Mouse (Mus musculus) erythroblast, embryonic 14.5 days (primary cell): ENCODE data around the gene Neurod1. TPM values are rescaled to one million over a fixed set of nuclear protein-coding genes. Genes with fewer than 3 reads are reported as not detected.
A peak's percentile ranks its signal among the peaks of the same experiment; 100 is the strongest.

Source experiments
- H3K27me3 ChIP-seq: 2 replicates; pipeline ENCODE4 v1.6.1; 2012; ENCODE audit warnings: inconsistent platforms; ENCODE audit not compliant: control insufficient read depth
- H3K36me3 ChIP-seq: 2 replicates; pipeline ENCODE4 v1.6.1; 2012; ENCODE audit warnings: mild to moderate bottlenecking, inconsistent platforms; ENCODE audit not compliant: control insufficient read depth
- H3K4me1 ChIP-seq: 2 replicates; pipeline ENCODE4 v1.6.1; 2012; ENCODE audit warnings: inconsistent platforms; ENCODE audit not compliant: control insufficient read depth
- H3K4me3 ChIP-seq: replicated peaks from 2 replicates; pipeline ENCODE3; 2012; ENCODE audit warnings: moderate library complexity, mild to moderate bottlenecking, inconsistent platforms
- H3K9me3 ChIP-seq: 2 replicates; pipeline ENCODE4 v1.6.1; 2012; ENCODE audit warnings: low read length, inconsistent platforms, mixed read lengths; ENCODE audit not compliant: control insufficient read depth
- GATA1 ChIP-seq: IDR thresholded peaks from 2 replicates; pipeline ENCODE4 v1.6.1; 2012; ENCODE audit warnings: low read length, inconsistent platforms, mixed read lengths
- TAL1 ChIP-seq: IDR thresholded peaks from 3 replicates; pipeline ENCODE4 v1.6.1; 2012; ENCODE audit warnings: low read length, inconsistent platforms, mixed read lengths
- polyA plus RNA-seq: library from polyadenylated mRNA; stranded (reverse); fragments of >175 nt; gene quantifications from 2 replicates; pipeline ENCODE4 v1.2.3, GENCODE M21; 2012

Neurod1 gene
- polyA plus RNA-seq, 1 experiment: not detected

DNA sequence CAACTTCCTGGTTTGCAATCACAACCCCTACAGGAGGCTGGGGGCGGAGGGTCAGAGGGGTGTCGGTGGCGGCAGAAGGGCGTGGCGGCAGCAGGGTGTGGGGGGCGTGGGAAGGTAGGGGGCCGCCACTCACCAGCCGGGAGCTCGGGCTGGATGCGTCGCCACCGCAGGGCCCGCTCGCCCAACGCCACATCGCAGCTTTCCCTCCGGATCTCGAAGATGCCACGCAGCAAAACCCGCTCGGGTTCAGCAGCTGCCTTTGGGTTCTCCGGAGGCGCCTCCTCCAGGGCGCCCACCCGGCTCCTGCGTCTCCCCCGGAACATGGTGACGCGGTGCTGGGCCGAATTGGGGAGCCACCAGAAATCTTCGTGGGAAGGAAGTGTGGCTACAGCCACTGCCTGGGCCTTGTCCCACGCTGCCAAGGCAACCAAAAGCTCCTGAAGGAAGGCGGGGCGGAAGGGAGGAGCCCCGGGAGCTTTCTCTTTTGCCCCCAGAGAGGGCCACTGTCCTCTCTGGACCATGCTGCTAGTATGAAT, 27.9 kb downstream of the Neurod1 start:
- no peaks in the 10 kb centered on the region for H3K36me3 ChIP-seq
- H3K4me1 ChIP-seq: no peaks in the 10 kb centered on the region; the same call in 1 of the 2 replicates
- H3K4me3 ChIP-seq: peak overlapping the region; percentile 43
- TF ChIP-seq TAL1: no peak
- TF ChIP-seq GATA1: no peak
- no peaks in the 10 kb centered on the region for H3K9me3 ChIP-seq
- peaks cover 25% of the 10 kb centered on the region for H3K27me3 ChIP-seq

DNA sequence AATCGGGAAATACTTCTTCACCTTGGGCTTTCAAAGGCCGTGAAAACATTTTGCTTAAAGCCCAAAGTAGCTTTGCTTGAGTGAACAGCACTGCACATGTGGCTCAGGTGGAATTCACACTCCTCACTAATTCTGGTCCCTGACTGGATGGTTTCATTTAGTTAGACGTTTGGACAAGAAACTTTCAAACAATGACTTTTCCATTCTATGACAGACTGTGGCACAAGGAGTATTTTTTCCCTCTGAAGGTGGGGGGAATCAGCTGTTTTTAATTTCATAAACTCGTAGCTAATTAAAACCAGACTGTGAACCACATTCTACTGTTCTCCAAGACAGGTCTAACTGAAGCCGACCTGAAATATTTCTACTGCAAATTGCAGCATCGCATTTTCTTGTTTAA, 28.5 kb downstream of the Neurod1 start:
- TF ChIP-seq TAL1 (no peak), GATA1 (no peak)
- Histone ChIP-seq H3K36me3 (no peaks in the 10 kb centered on the region), H3K9me3 (no peaks in the 10 kb centered on the region), H3K27me3 (peaks cover 25% of the 10 kb centered on the region), H3K4me3 (no peak overlapping the region), H3K4me1 (no peaks in the 10 kb centered on the region; the same call in 1 of the 2 replicates)

DNA sequence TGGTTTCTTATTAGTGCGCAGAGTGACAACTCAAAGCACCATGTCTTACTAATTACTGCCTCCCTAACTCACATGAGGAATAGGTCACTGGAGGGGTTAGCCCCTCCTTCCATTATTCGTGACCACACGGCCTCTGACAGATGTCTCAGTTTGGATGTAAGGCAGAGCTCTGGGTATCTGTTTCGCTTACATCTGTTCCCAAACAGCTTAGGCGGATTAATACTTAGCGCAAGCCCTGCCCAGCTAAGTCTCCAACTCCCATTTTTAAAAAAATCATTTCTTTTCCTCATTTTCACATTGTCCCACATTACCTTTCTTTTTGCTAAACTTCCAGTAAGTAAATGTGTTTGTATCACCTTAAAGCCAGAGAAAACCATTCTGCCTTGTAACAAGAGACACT, 34.9 kb downstream of the Neurod1 start:
- no peaks in the 10 kb centered on the region for H3K36me3 ChIP-seq
- no peaks in the 10 kb centered on the region for H3K27me3 ChIP-seq
- H3K9me3 ChIP-seq: no peaks in the 10 kb centered on the region
- no peak overlapping the region for H3K4me3 ChIP-seq
- TF ChIP-seq GATA1: no peak
- no peak for TF ChIP-seq TAL1
- no peaks in the 10 kb centered on the region for H3K4me1 ChIP-seq

DNA sequence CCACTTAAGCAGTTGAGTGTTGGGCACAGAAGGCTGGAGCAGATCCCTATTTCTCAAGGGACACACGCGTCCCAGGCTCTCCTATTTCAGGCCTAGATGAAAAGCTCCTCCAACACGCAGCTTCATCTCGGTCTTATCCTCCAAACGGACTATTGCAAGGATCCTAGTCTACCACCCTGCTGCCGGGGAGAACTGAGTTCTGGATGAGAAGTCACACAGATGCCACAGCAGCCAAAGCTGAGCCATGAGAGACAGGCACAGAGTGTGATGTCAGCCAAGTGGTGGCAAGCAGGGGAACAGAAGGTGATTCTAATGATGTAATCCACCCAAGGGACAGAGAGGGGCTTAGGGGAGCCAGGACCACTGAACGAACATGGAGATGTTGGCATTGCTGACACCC, 42.0 kb downstream of the Neurod1 start:
- no peak overlapping the region for H3K4me3 ChIP-seq
- no peaks in the 10 kb centered on the region for H3K36me3 ChIP-seq
- no peak for TF ChIP-seq GATA1
- no peak for TF ChIP-seq TAL1
- no peaks in the 10 kb centered on the region for H3K9me3 ChIP-seq
- no peaks in the 10 kb centered on the region for H3K4me1 ChIP-seq
- H3K27me3 ChIP-seq: no peaks in the 10 kb centered on the region

DNA sequence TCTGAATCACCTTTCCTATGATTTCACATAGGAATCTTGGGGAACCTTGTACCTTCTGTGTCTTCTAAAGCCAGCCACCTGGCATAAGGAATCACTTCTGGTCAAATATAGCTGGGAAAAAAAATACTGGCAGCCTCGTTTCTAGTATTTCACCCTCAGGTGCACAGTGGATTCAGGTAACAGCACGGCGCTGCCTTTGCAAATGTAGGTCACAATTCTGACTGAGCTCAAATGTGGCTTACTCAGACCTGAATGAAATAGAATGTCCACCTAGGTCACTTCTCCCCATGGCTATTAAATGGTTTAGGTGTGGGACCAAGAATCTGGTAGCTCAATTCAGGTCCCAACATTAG, 45.7 kb downstream of the Neurod1 start:
- Histone ChIP-seq H3K9me3 (no peaks in the 10 kb centered on the region), H3K4me1 (no peaks in the 10 kb centered on the region), H3K36me3 (no peaks in the 10 kb centered on the region), H3K27me3 (no peaks in the 10 kb centered on the region), H3K4me3 (no peak overlapping the region)
- no peak for TF ChIP-seq GATA1
- no peak for TF ChIP-seq TAL1

DNA sequence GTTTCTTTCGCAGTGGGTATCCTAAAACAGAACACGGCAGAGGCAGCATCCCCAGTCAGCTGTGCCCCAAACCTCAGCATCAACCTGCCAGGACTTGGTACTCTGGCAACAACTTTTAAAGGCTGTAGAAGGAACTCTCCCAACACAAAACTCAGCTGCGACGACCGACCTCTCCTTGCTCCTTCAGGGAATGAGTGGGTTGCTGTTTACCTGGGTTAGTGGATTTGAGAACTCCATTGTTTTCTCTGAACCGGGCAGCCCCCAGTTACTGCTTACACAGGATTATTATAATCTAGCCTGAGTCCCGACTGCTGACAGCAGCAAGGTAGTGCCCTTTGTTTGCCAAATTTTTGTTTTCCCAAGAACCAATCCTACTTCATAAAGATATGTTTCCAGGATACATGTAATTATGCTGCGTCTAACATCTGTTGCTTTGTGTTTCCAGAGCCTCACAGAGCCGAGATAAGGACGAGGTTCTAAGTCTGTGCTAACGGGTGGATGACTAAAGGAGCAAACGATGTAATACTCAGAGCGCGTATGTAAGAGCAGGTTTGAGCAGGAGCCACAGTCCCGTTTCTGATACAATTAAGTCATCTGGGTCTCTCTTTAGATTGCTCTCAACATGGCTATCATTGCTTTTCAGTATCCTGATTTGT, 46.2 kb downstream of the Neurod1 start:
- H3K4me1 ChIP-seq: no peaks in the 10 kb centered on the region
- H3K9me3 ChIP-seq: no peaks in the 10 kb centered on the region
- H3K27me3 ChIP-seq: no peaks in the 10 kb centered on the region
- TF ChIP-seq GATA1 (no peak), TAL1 (no peak)
- no peaks in the 10 kb centered on the region for H3K36me3 ChIP-seq
- no peak overlapping the region for H3K4me3 ChIP-seq

DNA sequence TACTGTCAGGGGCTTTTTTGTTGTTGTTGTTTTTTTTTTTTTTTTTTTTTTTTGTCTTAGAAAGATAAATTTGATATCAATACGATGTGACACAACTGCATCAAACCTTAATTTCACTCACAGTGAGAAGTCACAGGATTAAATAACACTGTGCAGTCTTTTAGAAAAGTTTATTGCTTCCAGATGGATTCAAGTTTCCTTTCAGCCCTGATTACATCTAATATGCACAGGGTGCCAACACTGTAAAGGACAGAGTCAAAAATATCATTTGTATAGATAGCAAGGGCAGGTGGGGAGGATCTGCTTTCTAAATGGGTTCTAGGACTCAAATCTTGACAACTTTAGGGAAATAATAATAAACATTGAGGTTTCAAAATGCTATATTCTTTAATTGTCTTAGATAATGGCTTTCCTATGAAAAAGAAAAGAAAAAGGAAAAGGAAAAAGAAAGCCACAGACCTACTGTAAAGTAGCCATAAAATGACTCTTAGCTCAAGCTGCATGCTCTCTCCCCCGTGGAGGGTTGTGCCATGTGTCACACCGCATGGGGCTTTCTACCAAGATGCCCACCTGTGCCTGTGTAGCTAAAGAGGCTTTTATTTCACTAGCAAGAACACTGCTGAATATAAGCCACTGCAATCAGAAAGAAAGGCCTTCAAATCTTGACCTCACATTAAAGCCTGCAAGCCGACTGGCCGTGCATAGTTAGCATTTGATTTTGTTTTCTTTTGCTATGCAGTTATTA, 50.7 kb downstream of the Neurod1 start:
- Histone ChIP-seq H3K36me3 (no peaks in the 10 kb centered on the region), H3K4me3 (no peak overlapping the region), H3K9me3 (no peaks in the 10 kb centered on the region), H3K4me1 (no peaks in the 10 kb centered on the region), H3K27me3 (no peaks in the 10 kb centered on the region)
- TF ChIP-seq TAL1: no peak
- TF ChIP-seq GATA1: no peak

Other genes starting within 250 kb of the Neurod1 start
- 1.3 and 1.7 TPM in 2 replicates for gene Itga4, start 201.3 kb downstream of the Neurod1 start, polyA plus RNA-seq
- 0.02 TPM in 1 of 2 replicates, not detected in the other for gene Cerkl, start within 50 bp of the Neurod1 start, polyA plus RNA-seq
- 0.02 and 0.10 TPM in 2 replicates for gene Itprid2, start 178.6 kb upstream of the Neurod1 start, polyA plus RNA-seq